Mouse (Mus musculus): ENCODE measurements around the gene Gimap1. TPM values are rescaled to one million over a fixed set of nuclear protein-coding genes. Genes with fewer than 3 reads are reported as not detected.

Gimap1 gene
- polyA plus RNA-seq, 1 experiment from 2014 or later: 7.9 TPM

DNA sequence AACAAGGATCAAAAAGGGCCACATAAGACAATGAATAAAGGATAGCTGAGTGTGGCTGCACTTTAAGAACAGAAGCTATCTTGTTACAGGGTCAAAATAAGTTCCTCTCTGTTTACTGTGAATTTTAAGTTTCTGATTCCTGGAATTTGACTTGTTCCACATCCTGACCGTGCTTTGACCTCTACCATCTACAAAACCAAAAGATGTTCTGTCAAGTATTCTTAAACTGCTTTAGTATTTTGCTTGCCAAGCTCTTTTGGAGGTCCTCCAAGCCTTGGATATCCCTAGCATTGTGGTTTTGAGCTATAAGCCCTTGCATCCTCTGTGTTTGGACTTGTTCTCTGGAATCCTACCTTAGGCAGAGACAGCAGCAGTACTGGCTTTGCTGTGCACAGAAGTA lies 46.3 kb downstream of the Gimap1 start:
- H3K27ac ChIP-seq: no peak overlapping the region
- H3K4me1 ChIP-seq: no peaks in the 10 kb centered on the region
- WGBS: 85% methylated on average over 1 of the region's 1 CpGs
- DNase-seq (ENCODE audit: low spot score): no peak
- H3K27me3 ChIP-seq (ENCODE audit: low read depth, poor library complexity, severe bottlenecking): no peaks in the 10 kb centered on the region
- no peak overlapping the region for H3K4me3 ChIP-seq
- no peaks in the 10 kb centered on the region for H3K9me3 ChIP-seq (replicated peaks)
- H3K36me3 ChIP-seq: no peaks in the 10 kb centered on the region

DNA sequence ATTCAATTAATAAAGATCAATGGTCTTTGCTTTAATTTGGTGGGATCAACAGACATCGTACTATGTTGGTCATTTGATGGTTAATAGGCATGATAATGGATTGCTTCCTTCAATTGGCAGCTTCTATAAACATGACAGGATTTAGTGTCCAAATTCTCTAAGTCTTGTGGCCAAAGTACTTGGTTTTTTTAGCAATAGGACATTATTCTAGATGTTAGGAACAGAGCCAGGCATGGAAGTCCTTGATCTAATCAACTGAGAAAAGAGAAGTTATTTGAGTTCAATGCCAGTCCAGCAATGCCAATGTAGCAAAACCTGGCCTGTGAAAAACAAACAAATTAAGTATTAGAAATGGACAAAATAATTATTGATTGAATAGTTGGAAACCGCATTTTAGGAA lies 46.7 kb downstream of the Gimap1 start:
- H3K27me3 ChIP-seq (ENCODE audit: low read depth, poor library complexity, severe bottlenecking): no peaks in the 10 kb centered on the region
- H3K4me1 ChIP-seq: no peaks in the 10 kb centered on the region
- no peaks in the 10 kb centered on the region for H3K36me3 ChIP-seq
- H3K27ac ChIP-seq: no peak overlapping the region
- WGBS: 84% methylated on average over 2 of the region's 2 CpGs
- no peak overlapping the region for H3K4me3 ChIP-seq
- no peak for DNase-seq (ENCODE audit: low spot score)
- no peaks in the 10 kb centered on the region for H3K9me3 ChIP-seq (replicated peaks)

DNA sequence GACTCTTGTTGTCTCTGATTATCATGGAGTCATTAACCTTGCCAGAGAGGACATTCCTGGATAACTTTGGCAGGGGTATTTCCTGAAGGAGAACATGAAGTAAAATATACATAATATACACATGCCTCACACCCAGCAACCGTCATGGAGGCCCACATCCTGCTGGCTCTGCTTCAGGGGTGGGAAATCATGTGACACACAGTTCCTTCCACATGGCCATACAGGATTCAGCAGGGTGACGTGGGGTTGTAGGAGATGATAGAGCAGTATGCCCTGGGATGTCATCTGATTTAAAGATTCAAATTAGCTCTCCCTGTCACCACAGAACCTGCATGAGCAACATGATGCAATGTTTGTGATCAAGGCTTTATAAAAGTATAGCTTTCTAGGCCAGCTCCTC lies 49.0 kb downstream of the Gimap1 start:
- H3K27ac ChIP-seq: no peak overlapping the region

More for the DNA sequence above, 49.0 kb downstream of the Gimap1 start:
- H3K9me3 ChIP-seq (replicated peaks): no peaks in the 10 kb centered on the region
- no peaks in the 10 kb centered on the region for H3K36me3 ChIP-seq
- no peaks in the 10 kb centered on the region for H3K4me1 ChIP-seq
- WGBS: 84% methylated on average over 2 of the region's 2 CpGs
- no peak for DNase-seq (ENCODE audit: low spot score)
- H3K4me3 ChIP-seq: no peak overlapping the region
- no peaks in the 10 kb centered on the region for H3K27me3 ChIP-seq (ENCODE audit: low read depth, poor library complexity, severe bottlenecking)

Other genes starting within 250 kb of the Gimap1 start
- gene Atp6v0e2, start 201.4 kb upstream of the Gimap1 start, polyA plus RNA-seq (2016; fragmentation: Nextera tagmentation; extraction: Ambion mirVana): 4.6 and 4.8 TPM in 2 replicates
- gene Lrrc61, start 184.3 kb upstream of the Gimap1 start, polyA plus RNA-seq (2016; fragmentation: Nextera tagmentation; extraction: Ambion mirVana): 13.1 and 17.2 TPM in 2 replicates
- gene Rarres2, start 166.3 kb upstream of the Gimap1 start, polyA plus RNA-seq (2016; fragmentation: Nextera tagmentation; extraction: Ambion mirVana): 6.1 and 7.3 TPM in 2 replicates
- not detected in 2 replicates for gene Gm45021, start 149.4 kb upstream of the Gimap1 start, polyA plus RNA-seq (2016; fragmentation: Nextera tagmentation; extraction: Ambion mirVana)
- gene Repin1, start 145.2 kb upstream of the Gimap1 start, polyA plus RNA-seq (2016; fragmentation: Nextera tagmentation; extraction: Ambion mirVana): 53.1 and 57.3 TPM in 2 replicates
- gene Gm44965, start 145.1 kb upstream of the Gimap1 start, polyA plus RNA-seq (2016; fragmentation: Nextera tagmentation; extraction: Ambion mirVana): not detected in 2 replicates
- 7.7 and 10.6 TPM in 2 replicates for gene Zfp775, start 137.0 kb upstream of the Gimap1 start, polyA plus RNA-seq (2016; fragmentation: Nextera tagmentation; extraction: Ambion mirVana)
- gene AI854703, start 112.3 kb upstream of the Gimap1 start, polyA plus RNA-seq (2016; fragmentation: Nextera tagmentation; extraction: Ambion mirVana): 1.1 and 1.3 TPM in 2 replicates
- gene Gimap8, start 91.8 kb upstream of the Gimap1 start, polyA plus RNA-seq (2016; fragmentation: Nextera tagmentation; extraction: Ambion mirVana): 0.35 TPM in 2 replicates
- 3.9 and 4.1 TPM in 2 replicates for gene Gimap9, start 62.9 kb upstream of the Gimap1 start, polyA plus RNA-seq (2016; fragmentation: Nextera tagmentation; extraction: Ambion mirVana)
- gene Gimap4, start 54.5 kb upstream of the Gimap1 start, polyA plus RNA-seq (2016; fragmentation: Nextera tagmentation; extraction: Ambion mirVana): 9.6 and 10.1 TPM in 2 replicates
- 15.7 and 17.2 TPM in 2 replicates for gene Gimap6, start 30.8 kb upstream of the Gimap1 start, polyA plus RNA-seq (2016; fragmentation: Nextera tagmentation; extraction: Ambion mirVana)
- gene Gm28053, start 20.4 kb upstream of the Gimap1 start, polyA plus RNA-seq (2016; fragmentation: Nextera tagmentation; extraction: Ambion mirVana): 0.83 and 1.3 TPM in 2 replicates
- not detected in 2 replicates for gene Gimap7, start 20.4 kb upstream of the Gimap1 start, polyA plus RNA-seq (2016; fragmentation: Nextera tagmentation; extraction: Ambion mirVana)
- 1.3 and 1.4 TPM in 2 replicates for gene Gimap5, start 7.1 kb downstream of the Gimap1 start, polyA plus RNA-seq (2016; fragmentation: Nextera tagmentation; extraction: Ambion mirVana)
- gene Gimap3, start 31.8 kb downstream of the Gimap1 start, polyA plus RNA-seq (2016; fragmentation: Nextera tagmentation; extraction: Ambion mirVana): not detected in 2 replicates
- 18.0 and 29.0 TPM in 2 replicates for gene Tmem176a, start 101.9 kb downstream of the Gimap1 start, polyA plus RNA-seq (2016; fragmentation: Nextera tagmentation; extraction: Ambion mirVana)
- 34.0 and 57.7 TPM in 2 replicates for gene Tmem176b, start 102.4 kb downstream of the Gimap1 start, polyA plus RNA-seq (2016; fragmentation: Nextera tagmentation; extraction: Ambion mirVana)
- not detected in 2 replicates for gene Aoc1, start 133.8 kb downstream of the Gimap1 start, polyA plus RNA-seq (2016; fragmentation: Nextera tagmentation; extraction: Ambion mirVana)
- not detected in 2 replicates for gene 1600015I10Rik, start 190.8 kb downstream of the Gimap1 start, polyA plus RNA-seq (2016; fragmentation: Nextera tagmentation; extraction: Ambion mirVana)
- not detected in 2 replicates for gene Doxl2, start 235.9 kb downstream of the Gimap1 start, polyA plus RNA-seq (2016; fragmentation: Nextera tagmentation; extraction: Ambion mirVana)
- gene Svs1, start 247.8 kb downstream of the Gimap1 start, polyA plus RNA-seq (2016; fragmentation: Nextera tagmentation; extraction: Ambion mirVana): not detected in 2 replicates

Measured in limb, embryonic 10.5 days (tissue).